Mouse (Mus musculus): ENCODE measurements at regions not wholly inside any gene's neighbourhood (a gene's known extent, or its start where the extent isn't known, plus 50 kb on each side); places are given as distances from the start of the nearest gene placed in this dataset.

DNA sequence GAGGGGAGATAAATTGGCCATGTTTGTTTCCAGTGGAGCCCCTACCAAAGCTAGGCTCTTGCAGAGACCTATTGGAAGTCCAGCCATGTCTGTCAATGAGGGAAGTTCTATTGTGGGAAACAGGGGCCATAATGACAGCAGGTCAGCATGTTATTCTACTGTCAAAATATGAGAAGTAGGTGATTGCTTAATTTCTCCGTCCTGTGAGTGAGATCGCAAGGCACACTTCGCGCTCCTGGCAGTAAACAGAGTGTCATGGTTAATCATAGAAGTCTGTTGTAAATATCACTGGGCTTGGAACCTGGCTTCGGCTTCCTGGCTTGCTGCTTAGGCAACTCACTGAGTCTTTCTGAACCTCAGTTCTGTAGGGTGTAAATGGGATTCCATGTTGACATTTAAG is 72.5 kb upstream of the Ccdc122 start:
- ATAC-seq (replicated peaks; ENCODE audit: low FRiP score) (no peak), DNase-seq (ENCODE audit: low spot score) (no peak)
- Histone ChIP-seq H3K4me1 (replicated peaks; ENCODE audit: control insufficient read depth, insufficient read depth, low read length) (no peaks in the 10 kb centered on the region), H3K9ac (ENCODE audit: low read length) (no peak overlapping the region), H3K36me3 (ENCODE audit: control insufficient read depth, insufficient read depth, low read length) (no peaks in the 10 kb centered on the region), H3K4me2 (ENCODE audit: low read depth, low read length, severe bottlenecking) (no peak overlapping the region), H3K27me3 (ENCODE audit: control insufficient read depth, insufficient read depth, low read length) (no peaks in the 10 kb centered on the region), H3K27ac (ENCODE audit: low read depth, low read length) (no peak overlapping the region), H3K9me3 (ENCODE audit: control insufficient read depth, low read length) (no peaks in the 10 kb centered on the region), H3K4me3 (ENCODE audit: low read depth, low read length) (no peak overlapping the region)
- WGBS: 95% methylated on average over 5 of the region's 5 CpGs

DNA sequence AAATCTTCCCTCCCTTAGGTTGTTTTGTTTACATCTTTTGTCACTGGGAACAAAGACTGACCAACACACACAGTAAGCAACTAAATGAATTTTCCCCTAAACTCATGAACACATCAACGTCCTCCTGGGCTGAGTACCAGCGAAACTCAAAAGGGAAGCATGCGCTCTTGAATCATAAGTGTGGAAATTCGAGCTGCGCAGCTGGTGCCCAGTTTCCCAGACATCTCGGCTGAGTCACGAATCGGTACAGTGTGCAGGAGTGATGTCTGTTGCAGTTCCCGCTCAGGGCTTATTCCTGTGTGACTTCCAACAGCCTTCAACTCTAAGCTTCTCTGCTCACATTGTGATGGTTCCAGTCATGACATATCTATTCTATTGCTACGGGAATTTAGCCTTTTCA is 77.7 kb upstream of the Ccdc122 start:
- no peaks in the 10 kb centered on the region for H3K4me1 ChIP-seq (replicated peaks; ENCODE audit: control insufficient read depth, insufficient read depth, low read length)
- no peak overlapping the region for H3K9ac ChIP-seq (ENCODE audit: low read length)
- whole genome bisulfite sequencing: 84% methylated on average over 10 of the region's 10 CpGs
- ATAC-seq (replicated peaks; ENCODE audit: low FRiP score) (no peak), DNase-seq (ENCODE audit: low spot score) (no peak)
- no peak overlapping the region for H3K27ac ChIP-seq (ENCODE audit: low read depth, low read length)
- no peak overlapping the region for H3K4me2 ChIP-seq (ENCODE audit: low read depth, low read length, severe bottlenecking)
- no peaks in the 10 kb centered on the region for H3K27me3 ChIP-seq (ENCODE audit: control insufficient read depth, insufficient read depth, low read length)
- H3K4me3 ChIP-seq (ENCODE audit: low read depth, low read length): no peak overlapping the region
- no peaks in the 10 kb centered on the region for H3K36me3 ChIP-seq (ENCODE audit: control insufficient read depth, insufficient read depth, low read length)
- H3K9me3 ChIP-seq (ENCODE audit: control insufficient read depth, low read length): no peaks in the 10 kb centered on the region

DNA sequence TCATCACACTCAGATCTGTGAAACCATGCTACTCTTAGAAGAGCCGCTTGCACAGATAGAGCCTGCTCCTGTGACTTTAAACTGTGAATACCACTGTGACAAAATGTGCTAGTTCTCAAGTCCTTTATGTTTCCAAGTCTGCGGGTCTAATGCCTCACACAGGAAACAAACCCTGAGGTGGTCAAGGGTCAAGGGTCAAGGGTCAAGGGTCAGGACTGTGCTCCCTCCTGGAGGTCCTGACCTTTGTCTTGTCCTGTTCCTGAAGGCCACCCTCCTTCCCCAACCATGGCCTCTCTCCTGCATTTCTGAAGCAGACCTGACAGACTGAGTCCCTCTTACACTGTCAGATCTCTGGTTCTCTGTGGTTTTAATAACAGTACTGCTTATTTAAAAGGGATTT is 79.4 kb upstream of the Ccdc122 start:
- Histone ChIP-seq H3K9ac (ENCODE audit: low read length) (no peak overlapping the region), H3K27ac (ENCODE audit: low read depth, low read length) (no peak overlapping the region), H3K27me3 (ENCODE audit: control insufficient read depth, insufficient read depth, low read length) (no peaks in the 10 kb centered on the region), H3K4me2 (ENCODE audit: low read depth, low read length, severe bottlenecking) (no peak overlapping the region), H3K4me3 (ENCODE audit: low read depth, low read length) (no peak overlapping the region), H3K36me3 (ENCODE audit: control insufficient read depth, insufficient read depth, low read length) (no peaks in the 10 kb centered on the region), H3K4me1 (replicated peaks; ENCODE audit: control insufficient read depth, insufficient read depth, low read length) (no peaks in the 10 kb centered on the region), H3K9me3 (ENCODE audit: control insufficient read depth, low read length) (no peaks in the 10 kb centered on the region)
- DNase-seq (ENCODE audit: low spot score) (no peak), ATAC-seq (replicated peaks; ENCODE audit: low FRiP score) (no peak)
- 63% methylated on average over 2 of the region's 2 CpGs for WGBS

DNA sequence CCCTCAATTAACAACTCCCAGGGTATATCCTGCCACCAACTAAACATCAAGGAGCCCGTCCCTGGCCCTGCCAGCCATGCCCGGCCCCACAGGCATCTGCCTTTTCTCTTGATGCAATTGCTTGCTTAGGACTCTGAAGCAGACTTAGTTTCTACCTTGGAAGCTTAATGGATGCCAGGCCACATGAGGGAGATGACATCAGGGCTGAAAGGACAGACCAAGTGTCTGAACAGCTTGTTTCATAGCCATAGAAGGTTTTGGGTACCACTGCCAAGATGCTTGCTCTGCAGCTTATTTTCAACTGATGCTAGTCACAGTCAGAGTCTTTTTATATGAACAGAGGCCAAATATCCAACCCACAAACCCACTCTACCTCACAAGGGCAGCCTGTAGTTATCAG is 83.4 kb upstream of the Ccdc122 start:
- H3K9me3 ChIP-seq (ENCODE audit: control insufficient read depth, low read length): no peaks in the 10 kb centered on the region
- no peak overlapping the region for H3K4me3 ChIP-seq (ENCODE audit: low read depth, low read length)
- no peak overlapping the region for H3K27ac ChIP-seq (ENCODE audit: low read depth, low read length)
- no peaks in the 10 kb centered on the region for H3K36me3 ChIP-seq (ENCODE audit: control insufficient read depth, insufficient read depth, low read length)
- no peak for DNase-seq (ENCODE audit: low spot score)
- H3K9ac ChIP-seq (ENCODE audit: low read length): no peak overlapping the region
- WGBS: 89% methylated on average over 2 of the region's 2 CpGs
- H3K27me3 ChIP-seq (ENCODE audit: control insufficient read depth, insufficient read depth, low read length): no peaks in the 10 kb centered on the region
- no peak overlapping the region for H3K4me2 ChIP-seq (ENCODE audit: low read depth, low read length, severe bottlenecking)
- no peaks in the 10 kb centered on the region for H3K4me1 ChIP-seq (replicated peaks; ENCODE audit: control insufficient read depth, insufficient read depth, low read length)
- no peak for ATAC-seq (replicated peaks; ENCODE audit: low FRiP score)

DNA sequence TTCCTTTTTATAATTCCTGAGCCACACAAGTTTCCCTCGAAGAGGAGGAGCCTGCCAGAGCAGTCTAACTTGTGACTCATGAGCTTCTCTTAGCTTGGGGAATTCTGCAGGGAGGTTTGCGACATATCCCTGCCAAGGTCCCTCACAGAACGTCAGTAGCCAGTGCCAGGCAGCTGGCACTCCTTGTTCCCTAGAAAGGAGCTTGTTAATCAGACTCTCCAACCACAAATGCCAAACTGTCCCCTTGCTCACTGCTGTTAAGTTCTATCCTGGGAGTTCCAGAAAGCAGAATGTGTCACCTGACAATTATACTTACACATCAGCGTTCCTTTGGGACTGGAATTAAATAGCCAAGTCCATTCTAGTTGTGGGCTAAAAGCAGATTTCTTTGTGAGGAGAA is 85.1 kb upstream of the Ccdc122 start:
- H3K9me3 ChIP-seq (ENCODE audit: control insufficient read depth, low read length): no peaks in the 10 kb centered on the region
- H3K4me1 ChIP-seq (replicated peaks; ENCODE audit: control insufficient read depth, insufficient read depth, low read length): no peaks in the 10 kb centered on the region
- no peaks in the 10 kb centered on the region for H3K27me3 ChIP-seq (ENCODE audit: control insufficient read depth, insufficient read depth, low read length)
- DNase-seq (ENCODE audit: low spot score) (no peak), ATAC-seq (replicated peaks; ENCODE audit: low FRiP score) (no peak)
- no peaks in the 10 kb centered on the region for H3K36me3 ChIP-seq (ENCODE audit: control insufficient read depth, insufficient read depth, low read length)
- no peak overlapping the region for H3K9ac ChIP-seq (ENCODE audit: low read length)
- H3K4me2 ChIP-seq (ENCODE audit: low read depth, low read length, severe bottlenecking): no peak overlapping the region
- 79% methylated on average over 4 of the region's 4 CpGs for WGBS
- no peak overlapping the region for H3K4me3 ChIP-seq (ENCODE audit: low read depth, low read length)
- H3K27ac ChIP-seq (ENCODE audit: low read depth, low read length): no peak overlapping the region

DNA sequence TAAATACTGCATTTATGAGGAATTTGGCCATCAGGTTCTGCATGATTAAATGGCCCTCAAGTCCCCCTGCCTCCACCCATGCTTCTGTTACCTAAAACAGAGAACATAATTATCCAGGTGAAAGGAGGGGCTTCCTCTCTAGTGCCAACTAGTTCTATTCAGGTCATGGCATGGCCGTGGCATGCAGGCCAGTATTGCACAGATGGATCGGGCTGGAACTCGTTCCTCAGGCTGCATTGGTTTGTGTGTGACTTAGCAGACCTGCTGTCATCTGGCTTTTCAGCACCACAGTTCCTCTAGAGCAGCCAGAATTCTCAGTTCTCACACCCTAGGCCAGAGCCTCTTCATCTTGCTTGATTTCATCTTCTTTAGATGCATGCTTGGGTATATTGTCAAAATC is 87.2 kb upstream of the Ccdc122 start:
- ATAC-seq (replicated peaks; ENCODE audit: low FRiP score) (no peak), DNase-seq (ENCODE audit: low spot score) (no peak)
- Histone ChIP-seq H3K27ac (ENCODE audit: low read depth, low read length) (no peak overlapping the region), H3K36me3 (ENCODE audit: control insufficient read depth, insufficient read depth, low read length) (no peaks in the 10 kb centered on the region), H3K27me3 (ENCODE audit: control insufficient read depth, insufficient read depth, low read length) (no peaks in the 10 kb centered on the region), H3K4me2 (ENCODE audit: low read depth, low read length, severe bottlenecking) (no peak overlapping the region), H3K4me3 (ENCODE audit: low read depth, low read length) (no peak overlapping the region), H3K9ac (ENCODE audit: low read length) (no peak overlapping the region), H3K4me1 (replicated peaks; ENCODE audit: control insufficient read depth, insufficient read depth, low read length) (no peaks in the 10 kb centered on the region), H3K9me3 (ENCODE audit: control insufficient read depth, low read length) (no peaks in the 10 kb centered on the region)
- WGBS: 88% methylated on average over 3 of the region's 3 CpGs

DNA sequence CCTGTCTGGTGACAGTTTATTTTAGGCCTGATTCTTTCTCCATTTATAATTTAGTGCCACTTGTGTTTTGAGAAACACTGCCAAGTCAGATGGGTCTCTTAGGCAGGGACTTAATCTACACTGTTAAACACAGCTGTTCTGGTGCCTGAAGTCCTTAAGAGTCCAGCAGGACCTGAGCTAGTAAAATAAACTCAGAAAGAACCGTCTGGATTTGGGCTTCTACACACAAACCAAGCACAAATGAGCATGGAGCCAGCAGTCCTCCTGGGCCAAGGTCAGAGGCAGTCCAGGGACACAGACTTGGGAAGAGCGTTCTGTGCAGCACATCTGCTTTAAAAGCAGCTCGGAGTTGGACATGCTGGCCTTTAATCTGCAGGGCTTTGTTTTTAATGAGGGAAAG is 87.6 kb upstream of the Ccdc122 start:
- 75% methylated on average over 3 of the region's 3 CpGs for WGBS

DNA sequence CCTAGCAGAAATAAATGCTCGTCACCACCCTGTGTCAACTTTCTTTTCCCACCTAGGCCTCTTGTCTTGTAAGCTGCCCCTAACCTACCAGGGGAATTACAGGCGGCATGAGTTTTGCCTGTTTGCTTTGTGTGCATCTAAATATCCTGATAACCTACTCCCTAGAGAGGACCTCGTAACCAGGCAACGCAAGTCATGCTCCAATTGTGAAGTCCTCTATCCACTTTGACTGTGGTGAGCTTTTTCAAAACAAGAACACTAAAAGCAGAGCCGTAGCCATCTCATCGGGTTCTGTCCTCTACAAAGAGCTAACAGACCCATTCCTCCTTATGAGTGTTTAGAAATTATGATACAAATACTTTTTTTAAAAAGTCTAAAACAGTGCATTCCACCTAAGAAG is 88.1 kb upstream of the Ccdc122 start:
- Histone ChIP-seq H3K4me1 (replicated peaks; ENCODE audit: control insufficient read depth, insufficient read depth, low read length) (no peaks in the 10 kb centered on the region), H3K27ac (ENCODE audit: low read depth, low read length) (no peak overlapping the region), H3K4me3 (ENCODE audit: low read depth, low read length) (no peak overlapping the region), H3K9ac (ENCODE audit: low read length) (no peak overlapping the region), H3K4me2 (ENCODE audit: low read depth, low read length, severe bottlenecking) (no peak overlapping the region), H3K9me3 (ENCODE audit: control insufficient read depth, low read length) (no peaks in the 10 kb centered on the region), H3K36me3 (ENCODE audit: control insufficient read depth, insufficient read depth, low read length) (no peaks in the 10 kb centered on the region), H3K27me3 (ENCODE audit: control insufficient read depth, insufficient read depth, low read length) (no peaks in the 10 kb centered on the region)
- DNase-seq (ENCODE audit: low spot score) (no peak), ATAC-seq (replicated peaks; ENCODE audit: low FRiP score) (no peak)
- WGBS: 80% methylated on average over 6 of the region's 6 CpGs

More for the DNA sequence above, 87.6 kb upstream of the Ccdc122 start:
- Histone ChIP-seq H3K36me3 (ENCODE audit: control insufficient read depth, insufficient read depth, low read length) (no peaks in the 10 kb centered on the region), H3K9me3 (ENCODE audit: control insufficient read depth, low read length) (no peaks in the 10 kb centered on the region), H3K27ac (ENCODE audit: low read depth, low read length) (no peak overlapping the region), H3K4me2 (ENCODE audit: low read depth, low read length, severe bottlenecking) (no peak overlapping the region), H3K4me1 (replicated peaks; ENCODE audit: control insufficient read depth, insufficient read depth, low read length) (no peaks in the 10 kb centered on the region), H3K4me3 (ENCODE audit: low read depth, low read length) (no peak overlapping the region), H3K27me3 (ENCODE audit: control insufficient read depth, insufficient read depth, low read length) (no peaks in the 10 kb centered on the region), H3K9ac (ENCODE audit: low read length) (no peak overlapping the region)
- DNase-seq (ENCODE audit: low spot score): no peak
- no peak for ATAC-seq (replicated peaks; ENCODE audit: low FRiP score)

DNA sequence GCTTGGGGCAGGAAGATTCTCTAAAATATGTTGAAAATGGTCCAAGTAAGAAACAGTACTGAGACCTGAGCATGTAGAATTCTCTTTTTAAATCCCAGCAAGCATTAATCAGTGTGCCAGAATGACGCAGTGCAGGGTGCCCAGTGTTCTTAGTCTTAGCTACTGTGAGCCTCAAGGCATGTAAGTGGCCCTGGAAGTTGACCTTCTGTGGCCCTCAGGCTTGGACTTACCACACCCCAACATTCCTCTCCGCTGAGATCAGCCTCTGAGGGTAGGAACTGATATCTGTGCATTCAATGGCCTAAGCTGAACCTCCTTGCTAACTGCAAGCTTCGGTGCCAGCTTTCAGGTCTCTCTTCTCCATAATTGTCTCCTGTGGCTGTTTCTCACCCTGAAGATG is 89.4 kb upstream of the Ccdc122 start:
- Histone ChIP-seq H3K9ac (ENCODE audit: low read length) (no peak overlapping the region), H3K4me1 (replicated peaks; ENCODE audit: control insufficient read depth, insufficient read depth, low read length) (no peaks in the 10 kb centered on the region), H3K9me3 (ENCODE audit: control insufficient read depth, low read length) (no peaks in the 10 kb centered on the region), H3K27me3 (ENCODE audit: control insufficient read depth, insufficient read depth, low read length) (no peaks in the 10 kb centered on the region), H3K4me3 (ENCODE audit: low read depth, low read length) (no peak overlapping the region), H3K36me3 (ENCODE audit: control insufficient read depth, insufficient read depth, low read length) (no peaks in the 10 kb centered on the region), H3K4me2 (ENCODE audit: low read depth, low read length, severe bottlenecking) (no peak overlapping the region), H3K27ac (ENCODE audit: low read depth, low read length) (no peak overlapping the region)
- DNase-seq (ENCODE audit: low spot score) (no peak), ATAC-seq (replicated peaks; ENCODE audit: low FRiP score) (no peak)
- WGBS: 62% methylated on average over 3 of the region's 3 CpGs

Measured in forebrain, embryonic 11.5 days (tissue).